Mouse (Mus musculus): ENCODE results near the gene Rpa2.
A peak's percentile ranks its signal among the peaks of the same experiment; 100 is the strongest.
"Not testable (repeated sequence)": the region's sequence is repeated elsewhere in the genome, so short reads cannot be mapped to it uniquely, and the experiment has no call there.

Rpa2 gene

GRCm38 (mm10) chr4:132767914-132768876, at the start of gene Rpa2:
TSS of gene Rpa2 (plus strand) at chr4:132768332.
- DNase-seq (ENCODE audit: low read depth in 1 of 2, low spot score in 2 of 2): peak; percentile 94 to 95

GRCm38 (mm10) chr4:132728233-132728632, 39.9 kb upstream of the Rpa2 start:
- DNase-seq (ENCODE audit: low read depth in 1 of 2, low spot score in 2 of 2): no peak

- DNase-seq (ENCODE audit: low read depth in 1 of 2, low spot score in 2 of 2): no peak
Measured at GRCm38 (mm10) chr4:132731616-132732015, 36.5 kb upstream of the Rpa2 start.

- DNase-seq (ENCODE audit: low read depth in 1 of 2, low spot score in 2 of 2): peak; percentile 67 to 83
Measured at GRCm38 (mm10) chr4:132732148-132732684, 35.9 kb upstream of the Rpa2 start, which contains the start of gene Xkr8. TSS of gene Xkr8 (minus strand) at chr4:132732546.

- no peak for DNase-seq (ENCODE audit: low read depth in 1 of 2, low spot score in 2 of 2)
Measured at GRCm38 (mm10) chr4:132733071-132733770, 34.9 kb upstream of the Rpa2 start.

GRCm38 (mm10) chr4:132734766-132735165, 33.4 kb upstream of the Rpa2 start:
- no peak for DNase-seq (ENCODE audit: low read depth in 1 of 2, low spot score in 2 of 2)

- DNase-seq (ENCODE audit: low read depth in 1 of 2, low spot score in 2 of 2): no peak
Measured at GRCm38 (mm10) chr4:132735389-132735788, 32.7 kb upstream of the Rpa2 start.

- DNase-seq (ENCODE audit: low read depth in 1 of 2, low spot score in 2 of 2): no peak
Measured at GRCm38 (mm10) chr4:132735894-132736293, 32.2 kb upstream of the Rpa2 start.

GRCm38 (mm10) chr4:132737154-132737553, 31.0 kb upstream of the Rpa2 start:
- not testable (repeated sequence) for DNase-seq (ENCODE audit: low read depth in 1 of 2, low spot score in 2 of 2)

- no peak for DNase-seq (ENCODE audit: low read depth in 1 of 2, low spot score in 2 of 2)
Measured at GRCm38 (mm10) chr4:132741491-132741890, 26.6 kb upstream of the Rpa2 start.

GRCm38 (mm10) chr4:132743992-132744911, 23.9 kb upstream of the Rpa2 start:
- DNase-seq (ENCODE audit: low read depth in 1 of 2, low spot score in 2 of 2): no peak

- no peak for DNase-seq (ENCODE audit: low read depth in 1 of 2, low spot score in 2 of 2)
Measured at GRCm38 (mm10) chr4:132746911-132747517, 21.1 kb upstream of the Rpa2 start.

GRCm38 (mm10) chr4:132747664-132748259, 20.4 kb upstream of the Rpa2 start:
- peak; percentile 64 to 66 for DNase-seq (ENCODE audit: low read depth in 1 of 2, low spot score in 2 of 2)

- peak; percentile 47 to 56 for DNase-seq (ENCODE audit: low read depth in 1 of 2, low spot score in 2 of 2)
Measured at GRCm38 (mm10) chr4:132748778-132749177, 19.4 kb upstream of the Rpa2 start.

- no peak for DNase-seq (ENCODE audit: low read depth in 1 of 2, low spot score in 2 of 2)
Measured at GRCm38 (mm10) chr4:132749258-132749982, 18.7 kb upstream of the Rpa2 start.

GRCm38 (mm10) chr4:132752992-132753391, 15.1 kb upstream of the Rpa2 start:
- no peak for DNase-seq (ENCODE audit: low read depth in 1 of 2, low spot score in 2 of 2)

GRCm38 (mm10) chr4:132756974-132757373, 11.2 kb upstream of the Rpa2 start, which contains the start of gene Smpdl3b:
TSS of gene Smpdl3b (minus strand) at chr4:132757252.
- peak in 1 of 2 experiments; percentile 69 for DNase-seq (ENCODE audit: low read depth in 1 of 2, low spot score in 2 of 2)

- DNase-seq (ENCODE audit: low read depth in 1 of 2, low spot score in 2 of 2): no peak
Measured at GRCm38 (mm10) chr4:132757633-132758351, 10.3 kb upstream of the Rpa2 start.
